Mouse (Mus musculus) hindbrain, embryonic 12.5 days (tissue): Measurements from ENCODE around the gene Gm20388. TPM values are rescaled to one million over a fixed set of nuclear protein-coding genes. Genes with fewer than 3 reads are reported as not detected.

Experiments
- ATAC-seq: fragments of 200-750 bp; cut with Nextera tagmentation; 2 replicates; pipeline ENCODE4 v1.8.0; 2017; ENCODE audit warnings: moderate TSS enrichment; ENCODE audit not compliant: low FRiP score
- H3K27ac ChIP-seq: fragments of 300-500 bp; sonication (generic); 2 replicates; pipeline ENCODE4 v1.5.1; 2016; ENCODE audit warnings: mild to moderate bottlenecking
- H3K27me3 ChIP-seq: fragments of 300-500 bp; sonication (generic); 2 replicates; pipeline ENCODE4 v1.6.1; 2016; ENCODE audit warnings: mild to moderate bottlenecking
- H3K36me3 ChIP-seq: fragments of 300-500 bp; sonication (generic); 2 replicates; pipeline ENCODE4 v1.6.1; 2016; ENCODE audit warnings: mild to moderate bottlenecking
- H3K4me1 ChIP-seq: fragments of 300-500 bp; sonication (generic); 2 replicates; pipeline ENCODE4 v1.6.1; 2016
- H3K4me2 ChIP-seq: fragments of 300-500 bp; sonication (generic); replicated peaks from 2 replicates; pipeline ENCODE4 v1.6.1; 2016; ENCODE audit warnings: mild to moderate bottlenecking
- H3K4me3 ChIP-seq: fragments of 300-500 bp; sonication (generic); 2 replicates; pipeline ENCODE4 v1.5.1; 2016; ENCODE audit warnings: mild to moderate bottlenecking
- H3K9ac ChIP-seq: fragments of 300-500 bp; sonication (generic); 2 replicates; pipeline ENCODE4 v1.6.1; 2016; ENCODE audit warnings: mild to moderate bottlenecking, moderate library complexity
- H3K9me3 ChIP-seq: fragments of 300-500 bp; sonication (generic); replicated peaks from 2 replicates; pipeline ENCODE4 v1.6.1; 2016; ENCODE audit warnings: mild to moderate bottlenecking
- WGBS: fragments of 180-500 bp; shearing (Covaris S2); methylation state at CpG from one replicate; pipeline ENCODE4 v1.1.7; 2016; 5-methylcytosine and 5-hydroxymethylcytosine counted together
- polyA plus RNA-seq: library from polyadenylated mRNA; unstranded; fragments of >200 nt; fragmentation: Nextera tagmentation; extraction: Ambion mirVana; gene quantifications from 2 replicates; pipeline ENCODE4 v1.2.1, GENCODE M21; 2016

The Gm20388 gene
- polyA plus RNA-seq, 1 experiment from 2014 or later = not detected

- H3K9ac ChIP-seq = peak overlapping the region; percentile 90
- peaks cover 17% of the 10 kb centered on the region for H3K36me3 ChIP-seq
- peaks cover 22% of the 10 kb centered on the region for H3K4me1 ChIP-seq
- no peaks in the 10 kb centered on the region for H3K27me3 ChIP-seq
- H3K27ac ChIP-seq = peak overlapping the region; percentile 92
- H3K9me3 ChIP-seq = no peaks in the 10 kb centered on the region
- ATAC-seq = peak; percentile 96
- H3K4me3 ChIP-seq = peak overlapping the region; percentile 95
- WGBS = under 1% methylated on average over 76 of the region's 84 CpGs
- peak overlapping the region; percentile 68 for H3K4me2 ChIP-seq
Observed at GRCm38 (mm10) chr8:123065214-123066100, 3154.8 kb downstream of the Gm20388 start.

GRCm38 (mm10) chr8:123066101-123066683, 3155.6 kb downstream of the Gm20388 start:
- Histone ChIP-seq H3K9me3 (no peaks in the 10 kb centered on the region), H3K4me2 (peak overlapping the region; percentile 68), H3K36me3 (peaks cover 22% of the 10 kb centered on the region), H3K27me3 (no peaks in the 10 kb centered on the region), H3K4me3 (peak overlapping the region; percentile 95), H3K9ac (peak overlapping the region; percentile 90), H3K4me1 (peaks cover 22% of the 10 kb centered on the region), H3K27ac (peak overlapping the region; percentile 92)
- ATAC-seq = no peak
- 41% methylated on average over 7 of the region's 7 CpGs for WGBS

- no peak overlapping the region for H3K4me3 ChIP-seq
- H3K9me3 ChIP-seq = no peaks in the 10 kb centered on the region
- H3K27ac ChIP-seq = no peak overlapping the region
- no peaks in the 10 kb centered on the region for H3K27me3 ChIP-seq
- H3K4me2 ChIP-seq = no peak overlapping the region
- H3K4me1 ChIP-seq = peaks cover 11% of the 10 kb centered on the region
- peaks cover 68% of the 10 kb centered on the region for H3K36me3 ChIP-seq
- no peak for ATAC-seq
- H3K9ac ChIP-seq = no peak overlapping the region
- WGBS = 87% methylated on average over 4 of the region's 4 CpGs
Observed at GRCm38 (mm10) chr8:123071176-123071575, 3160.5 kb downstream of the Gm20388 start.

GRCm38 (mm10) chr8:123077213-123077612, 3166.6 kb downstream of the Gm20388 start:
- 91% methylated on average over 6 of the region's 6 CpGs for WGBS
- no peak for ATAC-seq
- no peaks in the 10 kb centered on the region for H3K27me3 ChIP-seq
- H3K9me3 ChIP-seq = no peaks in the 10 kb centered on the region
- no peaks in the 10 kb centered on the region for H3K4me1 ChIP-seq
- no peak overlapping the region for H3K4me3 ChIP-seq
- H3K9ac ChIP-seq = no peak overlapping the region
- peaks cover 94% of the 10 kb centered on the region for H3K36me3 ChIP-seq
- no peak overlapping the region for H3K4me2 ChIP-seq
- no peak overlapping the region for H3K27ac ChIP-seq

- no peaks in the 10 kb centered on the region for H3K9me3 ChIP-seq
- no peaks in the 10 kb centered on the region for H3K4me1 ChIP-seq
- ATAC-seq = no peak
- H3K36me3 ChIP-seq = peaks cover 90% of the 10 kb centered on the region
- H3K4me2 ChIP-seq = no peak overlapping the region
- 81% methylated on average over 6 of the region's 6 CpGs for WGBS
- no peak overlapping the region for H3K9ac ChIP-seq
- H3K4me3 ChIP-seq = no peak overlapping the region
- no peak overlapping the region for H3K27ac ChIP-seq
- H3K27me3 ChIP-seq = no peaks in the 10 kb centered on the region
Observed at GRCm38 (mm10) chr8:123082993-123083392, 3172.4 kb downstream of the Gm20388 start.

- H3K4me3 ChIP-seq = no peak overlapping the region
- no peak overlapping the region for H3K9ac ChIP-seq
- 92% methylated on average over 12 of the region's 12 CpGs for WGBS
- H3K4me2 ChIP-seq = no peak overlapping the region
- H3K27ac ChIP-seq = no peak overlapping the region
- no peaks in the 10 kb centered on the region for H3K4me1 ChIP-seq
- no peaks in the 10 kb centered on the region for H3K27me3 ChIP-seq
- H3K9me3 ChIP-seq = no peaks in the 10 kb centered on the region
- peaks cover 93% of the 10 kb centered on the region for H3K36me3 ChIP-seq
- no peak for ATAC-seq
Observed at GRCm38 (mm10) chr8:123083610-123084009, 3173.0 kb downstream of the Gm20388 start.

- no peak overlapping the region for H3K4me2 ChIP-seq
- no peak for ATAC-seq
- no peaks in the 10 kb centered on the region for H3K27me3 ChIP-seq
- H3K9ac ChIP-seq = no peak overlapping the region
- H3K36me3 ChIP-seq = peaks cover 94% of the 10 kb centered on the region
- H3K4me3 ChIP-seq = no peak overlapping the region
- no peaks in the 10 kb centered on the region for H3K9me3 ChIP-seq
- WGBS = 89% methylated on average over 9 of the region's 9 CpGs
- H3K4me1 ChIP-seq = no peaks in the 10 kb centered on the region
- no peak overlapping the region for H3K27ac ChIP-seq
Observed at GRCm38 (mm10) chr8:123087289-123087688, 3176.6 kb downstream of the Gm20388 start.

- Histone ChIP-seq H3K9me3 (no peaks in the 10 kb centered on the region), H3K36me3 (peaks cover 48% of the 10 kb centered on the region), H3K27ac (no peak overlapping the region), H3K4me1 (peaks cover 3% of the 10 kb centered on the region; the same call in 1 of the 2 replicates), H3K4me3 (no peak overlapping the region), H3K4me2 (no peak overlapping the region), H3K27me3 (no peaks in the 10 kb centered on the region), H3K9ac (no peak overlapping the region)
- 85% methylated on average over 11 of the region's 11 CpGs for WGBS
- no peak for ATAC-seq
Observed at GRCm38 (mm10) chr8:123097216-123097615, 3186.6 kb downstream of the Gm20388 start.

GRCm38 (mm10) chr8:123097786-123098584, 3187.3 kb downstream of the Gm20388 start:
- Histone ChIP-seq H3K9ac (no peak overlapping the region), H3K4me1 (peaks cover 3% of the 10 kb centered on the region; the same call in 1 of the 2 replicates), H3K36me3 (peaks cover 46% of the 10 kb centered on the region), H3K27me3 (no peaks in the 10 kb centered on the region), H3K4me3 (no peak overlapping the region), H3K27ac (no peak overlapping the region), H3K9me3 (no peaks in the 10 kb centered on the region), H3K4me2 (no peak overlapping the region)
- ATAC-seq = no peak
- WGBS = 76% methylated on average over 12 of the region's 12 CpGs

GRCm38 (mm10) chr8:123100288-123100687, 3189.6 kb downstream of the Gm20388 start:
- no peak overlapping the region for H3K27ac ChIP-seq
- WGBS = 63% methylated on average over 8 of the region's 8 CpGs
- no peak overlapping the region for H3K4me2 ChIP-seq
- peaks cover 45% of the 10 kb centered on the region for H3K36me3 ChIP-seq
- no peak overlapping the region for H3K9ac ChIP-seq
- no peaks in the 10 kb centered on the region for H3K27me3 ChIP-seq
- H3K4me3 ChIP-seq = no peak overlapping the region
- H3K4me1 ChIP-seq = peaks cover 14% of the 10 kb centered on the region
- H3K9me3 ChIP-seq = no peaks in the 10 kb centered on the region
- no peak for ATAC-seq

- no peak overlapping the region for H3K9ac ChIP-seq
- WGBS = 75% methylated on average over 4 of the region's 4 CpGs
- H3K4me3 ChIP-seq = no peak overlapping the region
- H3K36me3 ChIP-seq = peaks cover 43% of the 10 kb centered on the region
- H3K9me3 ChIP-seq = no peaks in the 10 kb centered on the region
- no peaks in the 10 kb centered on the region for H3K27me3 ChIP-seq
- H3K4me2 ChIP-seq = no peak overlapping the region
- no peak for ATAC-seq
- peaks cover 14% of the 10 kb centered on the region for H3K4me1 ChIP-seq
- no peak overlapping the region for H3K27ac ChIP-seq
Observed at GRCm38 (mm10) chr8:123101244-123101643, 3190.6 kb downstream of the Gm20388 start.
